Mouse (Mus musculus) layer of hippocampus, adult 9-10 months (tissue): ENCODE measurements around the gene Rftn1.

Experiments
- DNase-seq: peaks from one replicate; pipeline ENCODE4 v3.0.0; 2022; ENCODE audit warnings: low spot score

The Rftn1 gene

GRCm38 (mm10) chr17:50063832-50064627 lies 126.4 kb downstream of the Rftn1 start:
- DNase-seq, result no peak

DNA sequence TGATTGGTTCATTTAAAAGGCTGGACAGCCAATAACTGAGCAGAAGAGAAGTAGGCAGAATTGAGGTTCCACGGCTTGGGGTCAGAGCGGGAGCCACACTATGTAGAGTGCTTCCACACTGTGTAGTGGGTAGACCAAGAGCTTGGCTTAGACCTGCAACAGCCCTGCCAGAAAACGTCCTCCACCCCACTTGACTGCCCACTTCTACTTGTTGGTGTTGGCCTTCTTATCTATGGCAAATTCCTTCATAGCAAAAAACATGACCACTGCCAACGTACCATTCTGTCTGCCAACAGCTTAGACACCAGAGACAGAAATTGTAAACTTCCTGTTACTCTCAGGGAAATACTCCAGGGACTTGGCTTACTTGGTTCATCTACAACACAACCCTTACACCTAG lies 127.8 kb downstream of the Rftn1 start:
- DNase-seq, result no peak

DNA sequence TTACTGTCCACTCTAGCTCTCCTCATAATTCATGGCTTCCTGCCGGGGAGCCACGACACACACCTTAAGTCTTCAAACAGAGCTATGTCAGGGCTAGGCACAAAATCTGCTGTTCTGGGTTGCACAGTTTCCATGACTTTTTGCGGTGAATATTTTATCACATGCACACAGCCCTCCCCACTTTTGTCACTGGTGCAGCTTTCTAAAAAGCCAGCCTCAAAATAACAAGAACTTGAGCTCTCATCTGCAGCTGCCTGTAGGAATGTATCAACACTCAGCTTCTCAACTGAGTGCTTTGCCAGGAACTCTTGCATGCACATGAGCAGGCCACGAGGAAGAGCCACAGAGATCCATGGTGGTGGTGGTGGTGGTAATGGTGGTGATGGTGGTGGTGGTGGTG lies 129.0 kb downstream of the Rftn1 start:
- DNase-seq, result no peak

GRCm38 (mm10) chr17:50060220-50060619 lies 130.3 kb downstream of the Rftn1 start:
- no peak for DNase-seq

GRCm38 (mm10) chr17:50059417-50059816 lies 131.1 kb downstream of the Rftn1 start:
- no peak for DNase-seq

DNA sequence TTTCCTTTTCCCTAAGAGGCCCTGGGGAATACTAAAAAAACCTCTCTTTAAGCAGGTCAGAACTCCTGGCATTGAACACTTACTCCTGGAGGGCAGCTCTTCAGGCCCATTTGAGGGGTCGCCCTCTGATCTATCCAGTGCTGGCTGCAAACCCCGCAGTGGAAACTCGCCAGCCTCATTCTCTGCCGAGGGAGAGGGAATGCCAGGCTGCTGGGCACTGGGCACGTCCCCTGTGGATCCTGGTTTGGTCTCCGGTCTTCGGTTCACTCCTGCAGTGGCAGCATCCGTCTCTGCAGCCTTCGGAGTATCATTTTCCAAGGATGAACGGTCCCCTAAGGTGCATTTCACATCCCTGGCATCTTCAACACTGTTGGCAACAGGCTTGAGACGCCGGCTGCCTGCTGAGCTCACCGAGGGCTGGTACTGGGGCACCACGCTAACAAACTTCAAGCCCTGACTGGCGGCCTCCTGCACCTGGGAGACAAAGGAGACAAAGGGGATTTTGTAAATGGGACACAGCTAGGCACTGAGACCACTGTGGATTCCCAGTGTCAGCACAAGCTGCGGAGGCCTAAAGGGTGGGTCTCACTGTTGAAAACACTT lies 135.2 kb downstream of the Rftn1 start:
- DNase-seq, result no peak

- DNase-seq, result no peak
Measured at GRCm38 (mm10) chr17:50054586-50054985, 135.9 kb downstream of the Rftn1 start.

DNA sequence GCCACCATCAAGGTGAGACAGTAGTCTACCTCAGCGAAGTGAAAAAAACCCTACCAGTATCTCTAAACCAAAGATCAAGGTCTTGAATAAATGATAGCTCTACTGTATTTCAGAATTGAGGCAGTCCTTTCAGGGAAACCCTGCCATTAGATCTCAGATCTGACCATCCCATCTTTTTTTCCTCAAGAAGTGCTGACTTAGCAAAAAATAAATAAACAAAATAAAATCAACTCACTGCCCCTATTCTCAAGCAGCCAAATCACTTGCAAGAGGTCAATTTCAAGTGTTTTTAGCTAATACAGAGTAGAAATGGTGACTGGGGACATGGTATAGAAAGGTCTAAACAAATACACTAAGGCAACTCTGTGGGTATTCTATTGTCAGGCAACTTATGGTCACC lies 136.5 kb downstream of the Rftn1 start:
- DNase-seq, result no peak

DNA sequence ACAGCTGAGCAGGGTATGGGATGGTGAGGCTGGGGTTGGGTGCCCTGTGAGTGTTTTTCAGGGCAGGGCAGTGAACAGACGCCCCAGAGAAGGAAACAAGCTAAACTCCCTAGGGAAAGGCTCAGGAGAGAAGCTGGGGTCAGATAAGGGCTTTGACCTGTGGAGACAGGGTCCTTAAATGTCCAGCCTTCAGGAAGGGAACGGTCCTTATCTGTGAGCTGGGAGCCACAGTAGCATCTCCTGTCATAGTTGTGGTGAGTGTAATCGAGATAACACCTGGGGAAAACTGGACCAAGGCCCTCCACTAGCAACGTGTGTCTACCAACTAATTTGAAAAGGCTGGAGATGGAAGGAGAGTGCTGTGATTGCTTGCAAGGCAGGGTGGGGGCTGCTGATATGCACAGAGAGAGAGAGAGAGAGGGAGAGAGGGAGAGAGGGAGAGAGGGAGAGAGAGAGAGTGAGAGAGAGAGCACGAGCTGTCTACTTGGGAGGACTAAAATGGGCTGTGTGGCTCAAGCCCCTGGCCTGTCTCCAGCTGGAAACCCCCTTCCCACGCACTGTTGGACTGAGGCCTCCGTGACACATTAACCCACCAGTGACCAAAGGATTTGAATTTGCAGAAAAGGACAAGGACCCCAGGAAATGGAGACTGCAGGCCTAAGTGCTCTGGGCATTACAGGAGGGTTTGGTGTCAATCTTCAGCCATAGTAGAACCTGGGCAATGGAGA lies 137.6 kb downstream of the Rftn1 start:
- no peak for DNase-seq

DNA sequence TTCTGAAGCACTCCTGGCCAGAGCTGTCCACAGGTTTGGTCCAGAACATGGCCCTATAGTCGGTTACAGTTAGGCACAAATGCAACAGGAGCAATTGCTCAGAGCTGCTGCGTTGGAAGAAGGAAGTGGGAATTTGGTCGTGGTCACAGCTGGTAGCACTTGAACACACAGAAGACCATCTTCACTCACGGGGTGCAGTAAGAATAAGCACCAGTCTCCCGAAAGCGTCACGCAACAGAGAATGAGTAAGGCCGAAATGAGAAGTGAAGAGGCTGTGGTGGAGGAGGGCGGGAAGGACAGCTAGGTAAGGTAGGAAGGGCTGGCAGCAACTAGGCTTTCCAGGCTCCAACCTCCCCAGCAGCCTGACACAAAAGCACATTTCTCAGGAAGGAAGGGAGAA lies 140.0 kb downstream of the Rftn1 start:
- DNase-seq, result no peak

- no peak for DNase-seq
Measured at GRCm38 (mm10) chr17:50048209-50048608, 142.3 kb downstream of the Rftn1 start.

DNA sequence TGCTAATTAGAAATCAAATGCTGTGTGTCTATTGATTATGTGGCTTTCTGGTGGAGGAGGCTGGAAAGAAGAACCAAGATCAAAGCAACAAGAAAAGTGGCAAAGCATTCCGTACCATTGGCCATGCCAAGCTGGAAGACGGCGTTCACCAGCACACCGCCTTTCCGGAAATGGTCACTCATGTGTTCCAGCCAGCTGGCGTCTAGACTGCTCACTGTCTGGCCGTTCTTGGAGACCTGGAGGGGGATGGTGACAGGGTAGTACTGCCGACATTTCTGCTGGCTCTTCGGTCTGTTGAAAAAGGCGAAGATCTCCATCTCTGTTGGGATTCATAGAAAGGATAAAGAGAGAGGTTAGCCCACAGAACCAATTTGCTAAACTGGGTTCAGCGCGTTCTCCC lies 143.3 kb downstream of the Rftn1 start:
- no peak for DNase-seq

DNA sequence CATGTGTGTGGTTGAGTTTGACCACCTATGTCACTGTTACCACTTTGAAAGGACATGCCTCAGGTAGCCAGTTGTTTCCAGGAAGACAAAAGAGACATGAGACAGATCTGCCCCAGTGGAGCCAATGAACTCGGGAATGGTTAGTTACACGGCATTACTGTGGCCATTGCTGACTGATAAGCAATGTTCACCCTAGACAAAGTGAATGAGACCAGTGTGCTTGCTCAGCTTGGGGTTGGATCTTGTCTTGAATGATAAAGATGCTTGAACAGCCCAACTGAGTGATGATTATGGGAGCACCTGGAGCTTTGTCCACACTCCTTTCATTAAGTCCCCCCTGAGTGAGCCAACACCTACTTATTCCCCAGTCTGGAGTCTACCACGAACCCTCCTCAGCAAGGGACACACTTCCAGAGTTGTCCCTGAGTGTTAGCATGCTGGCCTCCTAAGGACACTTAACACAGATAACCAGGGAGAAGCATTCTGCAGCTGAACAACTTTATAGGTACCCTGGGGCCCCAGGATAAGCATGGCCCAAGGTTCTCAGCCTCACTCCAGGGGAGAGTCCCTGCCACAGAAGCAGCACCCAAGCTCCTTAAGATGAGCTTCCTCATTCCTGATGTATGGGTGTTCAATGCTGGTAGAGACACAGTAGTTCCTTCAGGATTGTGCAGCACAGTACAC lies 149.6 kb downstream of the Rftn1 start:
- no peak for DNase-seq

GRCm38 (mm10) chr17:50037882-50038665 lies 152.4 kb downstream of the Rftn1 start:
- no peak for DNase-seq

DNA sequence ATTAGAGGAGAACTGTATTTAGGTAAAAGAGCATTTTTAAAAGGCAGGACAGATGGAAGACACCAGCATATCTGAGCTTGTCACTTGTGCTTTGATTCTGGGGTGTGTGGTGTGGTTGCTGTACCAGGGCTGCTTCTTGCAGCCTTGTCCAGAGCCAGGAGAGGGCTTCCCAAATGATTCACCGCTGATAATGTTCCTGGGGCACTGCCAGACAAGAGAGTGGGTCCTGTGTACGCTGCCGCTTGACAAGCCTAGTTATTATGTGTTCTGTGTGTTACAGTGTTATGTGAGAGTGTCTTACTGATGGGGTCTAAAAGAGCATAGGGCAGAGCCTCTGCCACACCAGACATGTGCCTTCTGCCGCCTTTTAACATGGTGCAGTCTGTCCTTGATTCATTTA lies 153.1 kb downstream of the Rftn1 start:
- no peak for DNase-seq

- DNase-seq, result no peak
Measured at GRCm38 (mm10) chr17:50036751-50037385, 153.6 kb downstream of the Rftn1 start.

DNA sequence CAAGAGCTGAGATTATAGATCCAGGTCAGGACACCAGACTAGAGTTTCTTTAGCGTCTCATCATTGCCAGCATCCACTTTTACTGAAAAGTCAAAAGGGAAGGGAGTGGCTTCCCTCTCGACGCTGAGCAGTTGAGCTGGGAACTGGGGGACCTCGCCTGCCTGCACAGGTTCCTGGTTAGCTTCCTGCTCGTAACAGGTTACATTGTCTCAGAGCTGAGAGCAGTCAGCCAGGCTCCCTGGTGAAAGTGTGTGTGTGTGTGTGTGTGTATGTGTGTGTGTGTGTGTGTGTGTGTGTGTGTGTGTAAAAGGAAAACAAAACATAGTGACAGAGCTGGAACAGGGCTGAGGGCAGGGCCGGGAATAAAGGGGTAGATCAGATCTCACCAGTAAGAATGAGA lies 156.8 kb downstream of the Rftn1 start:
- no peak for DNase-seq

- no peak for DNase-seq
Measured at GRCm38 (mm10) chr17:50031548-50032491, 158.7 kb downstream of the Rftn1 start.

- no peak for DNase-seq
Measured at GRCm38 (mm10) chr17:50025651-50026050, 164.8 kb downstream of the Rftn1 start.

DNA sequence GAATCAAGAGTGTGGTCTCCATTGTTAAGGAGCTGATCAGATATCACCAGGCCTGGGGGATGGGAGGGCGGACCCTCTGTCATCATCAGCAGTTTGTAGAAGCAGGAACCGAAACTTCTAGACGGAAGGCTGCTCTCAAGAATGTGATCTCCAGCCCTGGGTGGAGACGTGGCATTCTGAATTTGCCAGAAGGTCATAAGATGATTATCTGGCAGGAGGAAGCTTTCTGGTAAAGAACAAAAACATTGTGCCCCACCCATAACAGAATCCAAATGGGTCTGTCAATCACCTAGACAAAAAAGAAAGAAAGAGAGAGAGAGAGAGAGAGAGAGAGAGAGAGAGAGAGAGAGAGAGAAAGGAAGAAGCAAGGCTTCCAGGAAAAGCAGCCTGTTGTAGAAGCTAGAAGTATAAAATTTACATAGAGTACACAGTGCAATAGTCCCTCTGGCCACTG lies 165.3 kb downstream of the Rftn1 start:
- DNase-seq, result no peak
